Mouse (Mus musculus) embryo, embryonic 10.5 days (tissue): ENCODE measurements around the gene Usp45.
"Not testable (repeated sequence)": the region's sequence is repeated elsewhere in the genome, so short reads cannot be mapped to it uniquely, and the experiment has no call there.

ENCODE experiments used
- DNase-seq: peaks from one replicate; pipeline ENCODE4 v3.0.0-alpha.2; 2015; ENCODE audit warnings: low spot score

The Usp45 gene

GRCm38 (mm10) chr4:21766863-21767304, at the start of gene Usp45, which contains the start of gene Tstd3:
Usp45 (plus strand) TSS chr4:21767156.
Tstd3 (minus strand) TSS chr4:21767212.
- DNase-seq: peak; percentile 90

GRCm38 (mm10) chr4:21722752-21723334, 44.1 kb upstream of the Usp45 start:
- peak; percentile 45 for DNase-seq

GRCm38 (mm10) chr4:21726912-21727614, 39.9 kb upstream of the Usp45 start:
- DNase-seq: peak; percentile 81

GRCm38 (mm10) chr4:21727615-21728165, 39.3 kb upstream of the Usp45 start, which contains the start of gene Ccnc:
Ccnc (plus strand) TSS chr4:21727701.
- DNase-seq: peak; percentile 95

- no peak for DNase-seq
Measured at GRCm38 (mm10) chr4:21739169-21739568, 27.8 kb upstream of the Usp45 start.

DNA sequence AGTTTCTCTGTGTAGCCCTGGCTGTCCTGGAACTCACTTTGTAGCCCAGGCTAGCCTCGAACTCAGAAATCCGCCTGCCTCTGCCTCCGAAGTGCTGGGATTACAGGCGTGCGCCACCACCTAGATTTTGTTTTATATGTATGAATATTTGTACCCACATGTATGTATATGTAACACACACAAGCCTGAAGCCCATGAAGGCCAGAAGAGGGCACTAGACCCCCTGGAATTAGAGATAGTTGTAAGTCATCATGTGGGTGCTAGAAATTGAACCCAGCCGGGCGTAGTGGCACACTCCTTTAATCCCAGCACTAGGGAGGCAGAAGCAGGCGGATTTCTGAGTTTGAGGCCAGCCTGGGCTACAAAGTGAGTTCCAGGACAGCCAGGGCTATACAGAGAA, 22.8 kb upstream of the Usp45 start:
- DNase-seq: not testable (repeated sequence)

GRCm38 (mm10) chr4:21745723-21746122, 21.2 kb upstream of the Usp45 start:
- no peak for DNase-seq

DNA sequence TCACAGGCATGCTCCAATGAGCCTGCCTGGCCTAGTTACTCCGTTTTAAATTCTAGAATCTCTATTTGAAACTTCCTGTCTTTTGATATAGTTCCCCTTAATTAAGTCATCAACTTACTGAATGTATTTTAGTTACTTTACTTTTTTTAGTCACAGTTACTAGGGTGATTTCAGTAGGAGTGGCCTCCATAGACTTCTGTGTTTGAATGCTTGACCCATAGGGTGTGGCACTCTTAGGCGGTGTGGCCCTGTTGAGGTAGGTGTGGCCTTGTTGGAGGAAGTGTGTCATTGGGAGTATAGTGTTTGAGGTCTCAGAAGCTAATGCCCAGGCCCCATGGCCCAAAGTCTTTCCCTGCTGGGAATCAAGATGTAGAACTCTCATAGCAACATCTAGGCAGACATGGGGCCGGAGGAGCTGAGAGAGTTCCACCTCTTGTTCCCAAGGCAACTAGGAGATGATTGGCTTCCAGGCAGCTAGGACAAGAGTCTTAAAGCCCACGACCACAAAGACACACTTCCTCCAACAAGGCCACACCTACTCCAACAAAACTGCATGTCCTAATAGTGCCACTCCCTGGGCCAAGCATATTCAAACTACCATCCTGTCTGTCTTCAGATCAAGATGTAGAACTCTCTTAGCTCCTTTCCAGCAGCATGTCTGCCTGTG, 11.7 kb upstream of the Usp45 start:
- no peak for DNase-seq

- DNase-seq: no peak
Measured at GRCm38 (mm10) chr4:21758860-21759259, 8.1 kb upstream of the Usp45 start.

- DNase-seq: no peak
Measured at GRCm38 (mm10) chr4:21761416-21762160, 5.4 kb upstream of the Usp45 start.

DNA sequence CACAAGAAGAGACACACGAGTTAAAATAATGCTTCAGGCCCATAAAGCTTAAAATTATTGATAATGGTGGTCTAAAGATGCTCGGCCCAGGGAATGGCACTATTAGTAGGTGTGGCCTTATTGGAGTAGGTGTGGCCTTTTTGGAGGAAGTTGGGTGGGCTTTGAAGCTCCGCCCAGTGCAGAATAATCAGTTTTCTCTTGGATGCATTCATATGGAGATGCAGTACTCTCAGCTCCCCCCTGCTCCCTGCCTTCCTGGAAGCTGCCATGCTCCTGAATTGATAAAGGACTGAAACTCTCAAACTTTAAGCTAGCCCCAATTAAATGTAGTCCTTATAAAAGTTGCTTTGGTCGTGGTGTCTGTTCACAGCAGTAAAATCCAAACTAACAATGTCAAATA, 3.1 kb upstream of the Usp45 start:
- no peak for DNase-seq

DNA sequence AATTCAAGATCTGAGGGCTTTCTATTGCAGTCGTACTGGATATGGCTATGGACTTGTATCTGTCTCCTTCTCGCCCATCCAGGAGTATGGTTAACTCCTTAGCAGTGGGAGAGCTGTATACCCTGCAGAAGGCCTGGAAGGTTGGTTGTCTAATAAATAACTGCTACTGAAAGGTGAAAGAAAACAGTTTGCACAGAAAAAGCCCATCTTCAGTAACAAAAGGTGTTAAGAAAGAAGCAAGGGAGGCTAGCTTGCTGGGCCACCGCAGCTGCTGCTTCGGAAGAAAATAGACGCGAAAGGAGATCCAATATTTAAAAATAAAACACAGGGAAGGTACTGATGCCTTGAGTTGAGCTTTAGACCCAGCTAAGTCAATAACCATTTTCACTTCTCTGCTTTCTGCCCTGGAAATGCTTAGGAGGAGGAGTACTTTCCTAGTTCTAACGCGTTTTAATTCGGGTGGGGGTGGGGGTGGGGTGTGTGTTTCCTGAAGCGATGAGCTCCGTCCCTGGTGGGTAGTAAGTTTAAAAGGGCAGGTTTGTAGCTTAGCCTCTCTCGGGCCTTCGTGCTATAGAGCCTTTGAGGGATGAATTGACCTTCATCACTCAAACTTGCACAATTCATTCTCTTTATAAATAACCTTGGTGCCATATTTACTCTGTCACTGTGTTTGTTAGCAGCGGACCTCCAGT, 639 bp upstream of the Usp45 start:
- peak; percentile 17 for DNase-seq

- no peak for DNase-seq
Measured at GRCm38 (mm10) chr4:21771064-21771463, 4.1 kb downstream of the Usp45 start.

GRCm38 (mm10) chr4:21772306-21772705, 5.3 kb downstream of the Usp45 start:
- no peak for DNase-seq

DNA sequence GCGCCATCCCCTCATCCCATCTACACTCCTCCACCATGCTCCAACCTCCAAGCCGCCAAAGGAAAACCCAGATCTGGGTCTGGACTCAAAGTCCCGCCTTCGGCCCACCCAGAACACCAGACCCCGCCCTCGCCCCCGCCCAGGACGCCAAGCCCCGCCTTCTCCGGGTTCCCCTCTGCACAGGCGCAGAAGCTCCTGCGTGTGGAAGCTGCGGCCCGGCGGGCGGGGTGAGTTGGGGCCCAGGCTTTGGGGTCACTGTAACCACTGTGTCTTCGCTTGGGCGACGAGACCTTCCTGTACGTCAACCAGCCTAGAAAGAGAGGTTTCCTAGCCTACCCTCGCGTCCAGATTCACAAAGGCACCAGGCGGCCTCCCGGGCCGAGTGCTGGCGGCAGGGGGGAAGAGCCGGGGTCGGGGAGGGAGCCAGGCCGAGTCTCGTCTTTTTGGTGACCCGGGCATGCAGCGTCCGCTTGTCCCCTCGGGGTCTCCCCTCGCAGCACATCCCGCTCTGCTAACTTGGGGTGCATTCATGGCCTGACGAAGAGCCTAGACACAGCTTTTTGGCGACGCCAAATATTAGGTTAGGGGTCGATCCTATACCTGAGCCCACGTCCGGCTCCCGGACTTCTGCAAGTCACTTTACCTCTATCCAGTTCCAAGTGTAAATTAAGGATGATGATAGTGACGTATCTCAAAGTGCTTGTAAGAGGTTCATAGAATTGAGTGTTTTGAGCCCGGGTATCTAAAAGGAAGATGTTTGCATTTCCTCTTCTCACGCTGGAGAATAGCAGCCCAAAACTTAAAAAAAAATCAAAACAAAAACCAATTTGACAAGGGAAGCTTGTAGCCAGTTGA, 9.4 kb downstream of the Usp45 start:
- peak; percentile 96 for DNase-seq

- DNase-seq: no peak
Measured at GRCm38 (mm10) chr4:21776946-21777265, 9.9 kb downstream of the Usp45 start.

GRCm38 (mm10) chr4:21780816-21781726, 14.1 kb downstream of the Usp45 start:
- no peak for DNase-seq

DNA sequence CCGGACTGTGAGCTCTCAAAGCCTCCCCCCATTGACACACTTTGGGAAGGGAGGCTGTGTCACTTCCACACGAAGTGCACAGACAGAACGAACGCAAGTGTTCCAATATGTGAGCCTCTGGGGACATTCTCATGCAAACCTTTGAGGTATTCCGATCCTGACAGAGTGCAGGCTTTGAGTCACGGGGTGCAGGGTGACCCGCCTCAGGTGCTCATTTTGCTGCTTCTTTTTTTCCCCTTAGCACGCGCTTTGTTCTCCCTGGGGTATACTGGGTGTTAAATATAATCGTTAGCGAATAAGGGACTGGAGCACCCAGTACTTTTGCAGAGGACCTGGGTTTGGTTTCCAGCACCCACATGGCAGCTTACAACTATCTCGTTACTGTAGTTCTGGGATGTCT, 19.3 kb downstream of the Usp45 start:
- no peak for DNase-seq

DNA sequence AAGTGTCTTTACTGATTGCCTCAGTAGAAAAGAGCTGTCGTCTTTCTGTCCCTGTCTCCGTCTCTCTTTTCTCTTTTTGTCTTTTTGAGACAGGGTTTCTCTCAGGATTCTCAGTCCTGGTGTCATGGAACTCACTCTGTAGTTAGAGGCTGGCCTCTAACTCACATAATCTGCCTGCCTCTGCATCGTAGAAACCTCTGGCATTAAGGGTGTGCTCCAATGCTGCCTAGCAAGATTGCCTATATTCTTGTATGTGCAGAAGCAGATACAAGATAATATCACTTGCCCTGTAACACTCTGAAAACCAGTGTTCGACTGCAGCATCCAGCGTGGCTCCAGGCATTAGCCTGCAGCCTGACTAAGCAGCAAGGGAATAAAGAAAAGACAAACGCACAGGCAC, 21.9 kb downstream of the Usp45 start:
- DNase-seq: no peak

DNA sequence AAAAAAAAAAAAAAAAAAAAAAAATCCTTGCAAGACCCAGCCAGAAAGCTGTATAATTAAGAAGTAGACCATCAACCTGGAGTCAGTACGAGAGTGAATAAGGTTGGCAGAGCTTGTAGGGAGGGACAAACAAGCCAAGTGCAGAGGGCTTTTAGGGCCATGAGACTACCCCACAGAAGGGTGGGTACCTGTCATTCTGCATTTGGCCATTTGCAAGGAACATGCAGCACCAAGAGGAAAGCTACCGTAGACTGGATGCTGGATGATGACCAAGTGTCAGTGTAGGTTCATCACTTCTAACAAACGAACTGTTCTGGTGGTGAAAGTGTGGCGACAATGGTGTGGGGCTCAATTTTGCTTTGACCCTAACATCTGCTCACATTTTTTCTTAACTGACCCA, 22.9 kb downstream of the Usp45 start:
- no peak for DNase-seq
